Mouse (Mus musculus): ENCODE measurements around the gene Tmem37.

DNA sequence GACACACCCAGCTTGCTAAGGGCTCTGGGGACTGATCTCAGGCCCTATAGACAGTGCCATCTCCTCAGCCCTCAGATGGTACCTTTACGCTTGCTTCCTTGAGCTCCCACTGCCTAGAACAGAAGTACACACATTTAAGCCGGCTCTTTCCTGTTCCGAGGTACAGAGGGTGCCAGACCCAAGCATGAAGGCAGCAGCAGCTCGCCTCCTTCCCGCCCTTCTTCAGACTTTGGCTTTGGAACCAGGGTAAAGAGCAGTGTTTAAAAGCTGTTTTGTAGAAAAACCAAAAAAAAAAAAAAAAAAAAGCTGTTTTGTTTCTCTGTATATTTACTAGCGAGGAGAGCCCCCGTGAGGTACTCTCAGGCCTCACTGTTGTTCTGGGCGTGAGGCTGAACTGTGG, 37.9 kb upstream of the Tmem37 start:
- TF ChIP-seq GATA1 (IDR thresholded peaks at IDR 0.05; ENCODE audit: low read length), result no peak
- no peak for TF ChIP-seq TAL1 (IDR thresholded peaks at IDR 0.05; ENCODE audit: low read length)
